Mouse (Mus musculus) liver, embryonic 14.5 days (tissue): ENCODE data around the gene Agap3. TPM values are rescaled to one million over a fixed set of nuclear protein-coding genes. Genes with fewer than 3 reads are reported as not detected.
A peak's percentile ranks its signal among the peaks of the same experiment; 100 is the strongest.

ENCODE experiments used
- ATAC-seq: fragments of 200-750 bp; cut with Nextera tagmentation; 2 replicates; pipeline ENCODE4 v1.8.0; 2017; ENCODE audit warnings: moderate number of reproducible peaks, mild to moderate bottlenecking, moderate library complexity; ENCODE audit not compliant: insufficient read depth
- DNase-seq, 3 experiments: peaks; one replicate each; pipeline ENCODE4 v3.0.0-alpha.2; 2012 to 2013; ENCODE audit warnings: low read depth in 3 of 3, low spot score in 3 of 3
- H3K27ac ChIP-seq: fragments of 300-500 bp; sonication (generic); 2 replicates; pipeline ENCODE4 v1.5.1; 2014; ENCODE audit warnings: moderate library complexity, mild to moderate bottlenecking, control low read depth, inconsistent platforms
- H3K27me3 ChIP-seq: fragments of 300-500 bp; sonication (generic); 2 replicates; pipeline ENCODE4 v1.6.1; 2014; ENCODE audit warnings: mild to moderate bottlenecking, low read length, moderate library complexity; ENCODE audit not compliant: control insufficient read depth, insufficient read depth
- H3K36me3 ChIP-seq: fragments of 300-500 bp; sonication (generic); replicated peaks from 2 replicates; pipeline ENCODE4 v1.6.1; 2014; ENCODE audit warnings: low read depth; ENCODE audit not compliant: control insufficient read depth, insufficient read depth
- H3K4me1 ChIP-seq, 2 experiments: fragments of 200-500 bp in 1 of 2; fragments of 300-500 bp in 1 of 2; sonication (generic) in 1 of 2; replicated peaks; 2 replicates each; pipeline ENCODE4 v1.6.1; 2012 to 2014; ENCODE audit warnings: antibody characterized with exemption in 1 of 2, inconsistent platforms in 1 of 2, low read length in 1 of 2; ENCODE audit not compliant: control insufficient read depth in 2 of 2, insufficient read depth in 2 of 2
- H3K4me2 ChIP-seq: fragments of 300-500 bp; sonication (generic); 2 replicates; pipeline ENCODE4 v1.6.1; 2014; ENCODE audit warnings: low read depth, mild to moderate bottlenecking, control low read depth, moderate library complexity
- H3K4me3 ChIP-seq, 2 experiments: fragments of 200-500 bp in 1 of 2; fragments of 300-500 bp in 1 of 2; sonication (generic) in 1 of 2; 2 replicates each; pipeline ENCODE4 v1.5.1; 2012 to 2014; ENCODE audit warnings: low read depth in 2 of 2, low read length in 2 of 2, mild to moderate bottlenecking in 2 of 2, control low read depth in 1 of 2, inconsistent platforms in 1 of 2, moderate library complexity in 1 of 2; ENCODE audit not compliant: insufficient read depth in 1 of 2
- H3K9ac ChIP-seq: fragments of 300-500 bp; sonication (generic); replicated peaks from 2 replicates; pipeline ENCODE4 v1.6.1; 2014; ENCODE audit warnings: mild to moderate bottlenecking, control low read depth, moderate library complexity
- H3K9me3 ChIP-seq: fragments of 300-500 bp; sonication (generic); 2 replicates; pipeline ENCODE4 v1.6.1; 2016; ENCODE audit warnings: low read length, mixed read lengths; ENCODE audit not compliant: control insufficient read depth
- CTCF ChIP-seq: IDR thresholded peaks from 2 replicates; pipeline ENCODE4 v1.5.1; 2016; ENCODE audit warnings: antibody characterized with exemption, low read depth, control low read depth
- EP300 ChIP-seq: IDR thresholded peaks from 2 replicates; pipeline ENCODE4 v1.6.1; 2016; ENCODE audit warnings: antibody characterized with exemption, low read depth
- WGBS: fragments of 180-500 bp; shearing (Covaris S2); extraction: QIAGEN DNeasy Blood & Tissue Kit; methylation state at CpG from one replicate; pipeline ENCODE4 v1.1.7; 2014; ENCODE audit not compliant: insufficient replicate concordance; 5-methylcytosine and 5-hydroxymethylcytosine counted together
- polyA plus RNA-seq, 2 experiments: library from polyadenylated mRNA; depleted of rRNA in 1 of 2; stranded (reverse) in 1 of 2; unstranded in 1 of 2; fragments of >200 nt; fragmentation: Nextera tagmentation in 1 of 2; extraction: Ambion mirVana in 1 of 2; gene quantifications; 2 replicates each; pipeline versions ENCODE4 v1.2.1 to v1.2.3; 2012 to 2014

Agap3 gene
- polyA plus RNA-seq, 2 experiments: 6.6 to 16.9 TPM

- TF ChIP-seq CTCF (peak; percentile 65), EP300 (no peak)
Measured at GRCm38 (mm10) chr5:24510635-24511034, 58.7 kb downstream of the Agap3 start.

GRCm38 (mm10) chr5:24512271-24512670 is 60.3 kb downstream of the Agap3 start:
- H3K4me2 ChIP-seq: no peak overlapping the region
- H3K27me3 ChIP-seq: no peaks in the 10 kb centered on the region; the same call in 1 of the 2 replicates
- no peaks in the 10 kb centered on the region for H3K4me1 ChIP-seq
- TF ChIP-seq EP300 (no peak), CTCF (no peak)
- 34% methylated on average over 8 of the region's 8 CpGs for WGBS
- H3K9ac ChIP-seq: no peak overlapping the region
- H3K9me3 ChIP-seq: peaks cover 2% of the 10 kb centered on the region; the same call in 1 of the 2 replicates
- no peak overlapping the region for H3K4me3 ChIP-seq
- ATAC-seq (no peak), DNase-seq (no peak)
- H3K36me3 ChIP-seq: no peaks in the 10 kb centered on the region
- no peak overlapping the region for H3K27ac ChIP-seq

More at GRCm38 (mm10) chr5:24510635-24511034, 58.7 kb downstream of the Agap3 start:
- no peak overlapping the region for H3K9ac ChIP-seq
- no peaks in the 10 kb centered on the region for H3K36me3 ChIP-seq
- H3K9me3 ChIP-seq: peaks cover 2% of the 10 kb centered on the region; the same call in 1 of the 2 replicates
- no peak for ATAC-seq
- no peaks in the 10 kb centered on the region; the same call in none of the 2 replicates for H3K27me3 ChIP-seq
- H3K4me3 ChIP-seq: no peak overlapping the region
- 43% methylated on average over 11 of the region's 11 CpGs for WGBS
- no peaks in the 10 kb centered on the region for H3K4me1 ChIP-seq
- no peak overlapping the region for H3K27ac ChIP-seq
- DNase-seq: peak in 1 of 3 experiments; percentile 16
- H3K4me2 ChIP-seq: no peak overlapping the region

- WGBS: 44% methylated on average over 8 of the region's 8 CpGs
- H3K4me3 ChIP-seq: no peak overlapping the region
- H3K27ac ChIP-seq: no peak overlapping the region
- TF ChIP-seq EP300 (no peak), CTCF (no peak)
- no peak for ATAC-seq
- H3K9ac ChIP-seq: no peak overlapping the region
- H3K9me3 ChIP-seq: no peaks in the 10 kb centered on the region
- H3K36me3 ChIP-seq: no peaks in the 10 kb centered on the region
- H3K27me3 ChIP-seq: peaks cover 50% of the 10 kb centered on the region
- no peaks in the 10 kb centered on the region for H3K4me1 ChIP-seq
- H3K4me2 ChIP-seq: no peak overlapping the region
- DNase-seq: no peak
Measured at GRCm38 (mm10) chr5:24521366-24521765, 69.4 kb downstream of the Agap3 start.

- Histone ChIP-seq H3K4me1 (no peaks in the 10 kb centered on the region), H3K27ac (no peak overlapping the region), H3K27me3 (peaks cover 75% of the 10 kb centered on the region), H3K4me3 (no peak overlapping the region), H3K9ac (no peak overlapping the region), H3K9me3 (no peaks in the 10 kb centered on the region), H3K36me3 (no peaks in the 10 kb centered on the region), H3K4me2 (no peak overlapping the region)
- ATAC-seq: no peak
- 44% methylated on average over 8 of the region's 8 CpGs for WGBS
- DNase-seq: no peak
- TF ChIP-seq EP300: no peak
- no peak for TF ChIP-seq CTCF
Measured at GRCm38 (mm10) chr5:24523806-24524205, 71.8 kb downstream of the Agap3 start.

GRCm38 (mm10) chr5:24524522-24524921 is 72.5 kb downstream of the Agap3 start:
- Histone ChIP-seq H3K36me3 (no peaks in the 10 kb centered on the region), H3K9me3 (no peaks in the 10 kb centered on the region), H3K27me3 (peaks cover 82% of the 10 kb centered on the region), H3K4me1 (no peaks in the 10 kb centered on the region), H3K9ac (no peak overlapping the region), H3K4me3 (no peak overlapping the region), H3K4me2 (no peak overlapping the region), H3K27ac (no peak overlapping the region)
- no peak for TF ChIP-seq CTCF
- TF ChIP-seq EP300: no peak
- ATAC-seq (no peak), DNase-seq (no peak)
- 11% methylated on average over 4 of the region's 4 CpGs for WGBS
